Mouse (Mus musculus) olfactory bulb, adult 2 months (tissue): ENCODE data around the gene Olfr648.

Source experiments
- CTCF ChIP-seq: fragments of 200-500 bp; IDR thresholded peaks from 2 replicates; pipeline ENCODE4 v1.5.1; 2012; ENCODE audit warnings: low read depth, mild to moderate bottlenecking, low read length, moderate library complexity; ENCODE audit not compliant: insufficient read depth
- POLR2A ChIP-seq: fragments of 200-500 bp; IDR thresholded peaks from 2 replicates; pipeline ENCODE4 v1.6.1; 2012; ENCODE audit warnings: mild to moderate bottlenecking, low read depth, low read length, moderate library complexity; ENCODE audit not compliant: insufficient read depth

GRCm38 (mm10) chr7:104231203-104231602 lies 48.0 kb upstream of the Olfr648 start:
- no peak for TF ChIP-seq CTCF
- no peak for TF ChIP-seq POLR2A
